Mouse (Mus musculus): ENCODE data around the gene Gm20388. TPM values are rescaled to one million over a fixed set of nuclear protein-coding genes. Genes with fewer than 3 reads are reported as not detected.
A peak's percentile ranks its signal among the peaks of the same experiment; 100 is the strongest.

The Gm20388 gene
- polyA plus RNA-seq, 1 experiment from 2014 or later, result 1.7 TPM

DNA sequence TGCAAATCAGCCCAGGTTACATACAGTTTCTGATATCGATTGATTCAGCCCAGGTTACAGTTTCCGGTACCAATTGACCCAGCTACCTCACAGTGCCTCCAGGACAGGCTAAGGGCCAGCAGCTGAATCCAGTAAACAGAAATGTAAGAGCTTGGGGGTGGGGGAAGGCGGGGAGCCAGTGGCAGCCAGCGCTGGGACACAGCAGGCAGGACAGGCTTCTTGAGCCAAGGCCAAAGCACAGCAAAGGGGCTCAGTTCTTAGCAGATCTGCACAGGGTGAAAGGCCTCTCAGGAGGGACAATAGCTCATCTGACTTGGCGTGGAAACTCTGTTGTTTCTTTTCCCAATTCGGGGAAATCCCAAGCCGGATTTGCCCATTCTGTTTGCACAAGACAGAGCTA, 3866.7 kb downstream of the Gm20388 start:
- Histone ChIP-seq H3K36me3 (no peaks in the 10 kb centered on the region), H3K27me3 (ENCODE audit: insufficient read depth, poor library complexity, severe bottlenecking) (no peaks in the 10 kb centered on the region; the same call in 1 of the 2 replicates), H3K4me3 (no peak overlapping the region), H3K4me1 (replicated peaks) (peaks cover 37% of the 10 kb centered on the region), H3K9me3 (no peaks in the 10 kb centered on the region), H3K27ac (no peak overlapping the region)
- no peak for DNase-seq (ENCODE audit: low spot score)
- WGBS, result 44% methylated on average over 7 of the region's 7 CpGs

- no peak for DNase-seq (ENCODE audit: low spot score)
- Histone ChIP-seq H3K9me3 (no peaks in the 10 kb centered on the region), H3K27ac (no peak overlapping the region; the same call in 1 of the 2 replicates), H3K4me3 (no peak overlapping the region), H3K36me3 (no peaks in the 10 kb centered on the region), H3K27me3 (ENCODE audit: insufficient read depth, poor library complexity, severe bottlenecking) (no peaks in the 10 kb centered on the region; the same call in 1 of the 2 replicates), H3K4me1 (replicated peaks) (peaks cover 29% of the 10 kb centered on the region)
- WGBS, result 63% methylated on average over 3 of the region's 3 CpGs
Measured at GRCm38 (mm10) chr8:123780471-123780870, 3869.8 kb downstream of the Gm20388 start.

GRCm38 (mm10) chr8:123781256-123781655, 3870.6 kb downstream of the Gm20388 start:
- Histone ChIP-seq H3K4me3 (no peak overlapping the region), H3K4me1 (replicated peaks) (peaks cover 27% of the 10 kb centered on the region), H3K9me3 (no peaks in the 10 kb centered on the region), H3K27me3 (ENCODE audit: insufficient read depth, poor library complexity, severe bottlenecking) (no peaks in the 10 kb centered on the region; the same call in 1 of the 2 replicates), H3K27ac (peak overlapping the region; percentile 45), H3K36me3 (no peaks in the 10 kb centered on the region)
- 60% methylated on average over 8 of the region's 8 CpGs for WGBS
- DNase-seq (ENCODE audit: low spot score), result no peak

DNA sequence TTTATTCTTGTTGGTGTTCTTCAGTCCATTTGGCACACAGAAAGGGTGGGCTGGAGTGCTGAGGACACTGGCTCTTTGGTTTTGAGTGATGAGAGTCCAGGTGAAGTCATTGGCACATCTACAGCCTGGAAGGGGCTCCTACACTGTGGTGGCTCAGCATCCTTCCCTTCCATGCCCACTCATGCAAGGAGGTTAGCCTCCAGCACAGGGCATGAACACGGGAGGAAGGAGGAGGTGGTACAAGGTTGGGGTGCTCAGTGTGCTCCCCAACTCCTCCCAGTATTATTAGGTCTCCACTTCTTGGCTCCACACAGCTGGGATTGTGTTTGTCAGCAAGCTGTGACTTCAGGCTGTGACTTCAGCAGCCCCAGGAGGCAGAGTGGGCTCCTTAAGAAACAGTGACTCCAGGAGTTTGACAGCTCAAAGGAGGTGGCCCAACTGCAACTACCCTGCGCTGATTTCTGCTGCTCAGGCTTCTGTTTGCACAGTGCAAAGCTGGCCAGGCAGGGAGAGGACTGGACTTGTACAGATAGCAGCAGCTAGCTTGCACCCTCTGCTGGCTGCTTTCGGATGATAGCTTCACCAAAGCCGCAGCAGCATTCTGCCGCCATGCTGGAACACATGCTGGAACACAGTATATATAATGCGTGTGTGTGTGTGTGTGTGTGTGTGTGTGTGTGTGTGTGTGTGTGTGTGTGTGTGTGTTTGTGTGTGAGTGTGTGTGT, 3873.0 kb downstream of the Gm20388 start:
- 16% methylated on average over 6 of the region's 6 CpGs for WGBS
- Histone ChIP-seq H3K9me3 (no peaks in the 10 kb centered on the region), H3K36me3 (no peaks in the 10 kb centered on the region), H3K27ac (0 out of 2 replicates have a peak overlapping the region, but pooled peaks have one; percentile 12), H3K27me3 (ENCODE audit: insufficient read depth, poor library complexity, severe bottlenecking) (no peaks in the 10 kb centered on the region; the same call in 1 of the 2 replicates), H3K4me1 (replicated peaks) (peaks cover 18% of the 10 kb centered on the region), H3K4me3 (no peak overlapping the region)
- DNase-seq (ENCODE audit: low spot score), result peak; percentile 86

- Histone ChIP-seq H3K9me3 (no peaks in the 10 kb centered on the region), H3K27ac (no peak overlapping the region), H3K4me3 (no peak overlapping the region)
Measured at GRCm38 (mm10) chr8:123786166-123786565, 3875.5 kb downstream of the Gm20388 start.

DNA sequence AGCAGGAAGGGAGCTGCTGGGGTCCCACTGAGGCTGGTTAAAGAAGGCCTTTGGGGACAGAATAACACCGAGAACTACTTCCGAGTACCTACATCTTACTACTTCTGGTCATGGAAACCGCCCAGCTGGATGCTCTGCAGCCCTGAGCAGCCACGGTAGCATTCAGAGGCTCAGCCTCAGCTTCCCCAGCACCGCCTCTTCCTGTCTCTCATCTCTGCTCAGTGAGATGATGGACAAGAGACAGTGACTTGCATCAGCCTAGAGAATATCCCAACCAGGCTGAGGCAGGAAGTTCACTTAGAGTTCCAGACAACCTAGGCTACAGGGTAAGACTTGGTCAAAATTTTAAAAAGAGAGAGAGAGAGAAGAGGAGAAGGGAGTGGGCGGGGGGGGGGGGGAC, 3876.0 kb downstream of the Gm20388 start:
- Histone ChIP-seq H3K36me3 (no peaks in the 10 kb centered on the region), H3K9me3 (no peaks in the 10 kb centered on the region), H3K4me3 (no peak overlapping the region), H3K27me3 (ENCODE audit: insufficient read depth, poor library complexity, severe bottlenecking) (peaks cover 7% of the 10 kb centered on the region; the same call in 1 of the 2 replicates), H3K4me1 (replicated peaks) (peaks cover 16% of the 10 kb centered on the region), H3K27ac (no peak overlapping the region)
- no peak for DNase-seq (ENCODE audit: low spot score)
- WGBS, result 77% methylated on average over 6 of the region's 6 CpGs

More at GRCm38 (mm10) chr8:123786166-123786565, 3875.5 kb downstream of the Gm20388 start:
- Histone ChIP-seq H3K4me1 (replicated peaks) (peaks cover 16% of the 10 kb centered on the region), H3K27me3 (ENCODE audit: insufficient read depth, poor library complexity, severe bottlenecking) (peaks cover 7% of the 10 kb centered on the region; the same call in 1 of the 2 replicates), H3K36me3 (no peaks in the 10 kb centered on the region)
- no peak for DNase-seq (ENCODE audit: low spot score)
- WGBS, result 82% methylated on average over 6 of the region's 6 CpGs

- no peaks in the 10 kb centered on the region for H3K9me3 ChIP-seq
- H3K27ac ChIP-seq, result no peak overlapping the region
- H3K4me1 ChIP-seq (replicated peaks), result peaks cover 23% of the 10 kb centered on the region
- no peak overlapping the region for H3K4me3 ChIP-seq
- peaks cover 7% of the 10 kb centered on the region; the same call in 1 of the 2 replicates for H3K27me3 ChIP-seq (ENCODE audit: insufficient read depth, poor library complexity, severe bottlenecking)
- no peaks in the 10 kb centered on the region for H3K36me3 ChIP-seq
- DNase-seq (ENCODE audit: low spot score), result no peak
- 64% methylated on average over 21 of the region's 21 CpGs for WGBS
Measured at GRCm38 (mm10) chr8:123787254-123787897, 3876.7 kb downstream of the Gm20388 start.

- no peak for DNase-seq (ENCODE audit: low spot score)
- Histone ChIP-seq H3K27me3 (ENCODE audit: insufficient read depth, poor library complexity, severe bottlenecking) (peaks cover 7% of the 10 kb centered on the region; the same call in 1 of the 2 replicates), H3K4me1 (replicated peaks) (peaks cover 25% of the 10 kb centered on the region), H3K36me3 (no peaks in the 10 kb centered on the region), H3K4me3 (no peak overlapping the region), H3K27ac (no peak overlapping the region), H3K9me3 (no peaks in the 10 kb centered on the region)
- 58% methylated on average over 14 of the region's 14 CpGs for WGBS
Measured at GRCm38 (mm10) chr8:123788416-123789170, 3878.0 kb downstream of the Gm20388 start.

- H3K4me3 ChIP-seq, result no peak overlapping the region
- H3K4me1 ChIP-seq (replicated peaks), result peaks cover 23% of the 10 kb centered on the region
- H3K9me3 ChIP-seq, result no peaks in the 10 kb centered on the region
- 81% methylated on average over 9 of the region's 9 CpGs for WGBS
- peaks cover 7% of the 10 kb centered on the region; the same call in 1 of the 2 replicates for H3K27me3 ChIP-seq (ENCODE audit: insufficient read depth, poor library complexity, severe bottlenecking)
- DNase-seq (ENCODE audit: low spot score), result no peak
- no peaks in the 10 kb centered on the region for H3K36me3 ChIP-seq
- 0 out of 2 replicates have a peak overlapping the region, but pooled peaks have one; percentile 14 for H3K27ac ChIP-seq
Measured at GRCm38 (mm10) chr8:123789461-123789860, 3878.8 kb downstream of the Gm20388 start.

GRCm38 (mm10) chr8:123789970-123790369, 3879.3 kb downstream of the Gm20388 start:
- DNase-seq (ENCODE audit: low spot score), result peak; percentile 93
- WGBS, result 2% methylated on average over 4 of the region's 4 CpGs
- H3K36me3 ChIP-seq, result no peaks in the 10 kb centered on the region
- peak overlapping the region; percentile 89 for H3K27ac ChIP-seq
- H3K4me1 ChIP-seq (replicated peaks), result peaks cover 23% of the 10 kb centered on the region
- peaks cover 7% of the 10 kb centered on the region; the same call in 1 of the 2 replicates for H3K27me3 ChIP-seq (ENCODE audit: insufficient read depth, poor library complexity, severe bottlenecking)
- no peaks in the 10 kb centered on the region for H3K9me3 ChIP-seq
- no peak overlapping the region for H3K4me3 ChIP-seq

GRCm38 (mm10) chr8:123791101-123791844, 3880.6 kb downstream of the Gm20388 start:
- peak; percentile 67 for DNase-seq (ENCODE audit: low spot score)
- Histone ChIP-seq H3K27me3 (ENCODE audit: insufficient read depth, poor library complexity, severe bottlenecking) (peaks cover 7% of the 10 kb centered on the region; the same call in 1 of the 2 replicates), H3K27ac (peak overlapping the region; percentile 89), H3K4me1 (replicated peaks) (peaks cover 23% of the 10 kb centered on the region), H3K36me3 (no peaks in the 10 kb centered on the region), H3K4me3 (peak overlapping the region; percentile 28), H3K9me3 (no peaks in the 10 kb centered on the region)
- WGBS, result 33% methylated on average over 16 of the region's 16 CpGs

DNA sequence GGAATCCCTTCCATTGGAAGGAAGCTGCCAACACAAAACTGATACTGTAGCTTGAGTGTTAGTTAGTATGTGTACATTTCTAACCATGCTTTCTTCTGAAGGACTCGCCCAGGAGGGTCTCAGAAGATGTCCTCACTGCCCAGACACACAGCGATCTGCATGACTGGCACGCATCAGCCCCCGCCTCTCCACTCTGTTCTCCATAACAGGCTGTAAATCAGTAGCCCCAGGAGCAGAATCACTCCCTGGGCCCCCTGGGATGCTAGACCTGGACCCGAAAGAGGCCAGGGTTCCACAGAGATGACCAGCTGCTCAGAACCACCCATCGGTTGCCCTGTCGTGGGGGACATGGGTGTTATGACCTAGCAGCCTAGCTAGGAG, 3881.2 kb downstream of the Gm20388 start:
- WGBS, result 66% methylated on average over 7 of the region's 7 CpGs
- no peaks in the 10 kb centered on the region for H3K9me3 ChIP-seq
- no peaks in the 10 kb centered on the region for H3K36me3 ChIP-seq
- H3K4me3 ChIP-seq, result peak overlapping the region; percentile 14; the same call in 1 of the 2 replicates
- peak overlapping the region; percentile 89 for H3K27ac ChIP-seq
- peaks cover 7% of the 10 kb centered on the region; the same call in 1 of the 2 replicates for H3K27me3 ChIP-seq (ENCODE audit: insufficient read depth, poor library complexity, severe bottlenecking)
- DNase-seq (ENCODE audit: low spot score), result no peak
- H3K4me1 ChIP-seq (replicated peaks), result peaks cover 23% of the 10 kb centered on the region

Data from hindbrain, embryonic 10.5 days (tissue).